Mouse (Mus musculus) NIH3T3 (cell line): ENCODE measurements at regions not wholly inside any gene's neighbourhood (a gene's known extent, or its start where the extent isn't known, plus 50 kb on each side); places are given as distances from the start of the nearest gene placed in this dataset.
"Not testable (repeated sequence)": the region's sequence is repeated elsewhere in the genome, so short reads cannot be mapped to it uniquely, and the experiment has no call there.

Experiments used
- DNase-seq: peaks from one replicate; pipeline ENCODE4 v3.0.0-alpha.2; 2012; ENCODE audit warnings: low read depth

GRCm38 (mm10) chr10:119146342-119146741, 93.5 kb downstream of the Cand1 start:
- DNase-seq = no peak

GRCm38 (mm10) chr10:119142866-119143265, 97.0 kb downstream of the Cand1 start:
- DNase-seq = no peak

GRCm38 (mm10) chr10:119142307-119142706, 97.5 kb downstream of the Cand1 start:
- no peak for DNase-seq

GRCm38 (mm10) chr10:119138237-119138636, 101.6 kb downstream of the Cand1 start:
- no peak for DNase-seq

GRCm38 (mm10) chr10:119135489-119135924, 104.3 kb downstream of the Cand1 start:
- no peak for DNase-seq

- DNase-seq = no peak
Observed at GRCm38 (mm10) chr10:119134797-119135488, 104.9 kb downstream of the Cand1 start.

GRCm38 (mm10) chr10:119131977-119132376, 107.9 kb downstream of the Cand1 start:
- DNase-seq = no peak

- no peak for DNase-seq
Observed at GRCm38 (mm10) chr10:119130676-119131075, 109.2 kb downstream of the Cand1 start.

GRCm38 (mm10) chr10:119128035-119128434, 111.8 kb downstream of the Cand1 start:
- no peak for DNase-seq

- DNase-seq = no peak
Observed at GRCm38 (mm10) chr10:119123517-119123916, 116.3 kb downstream of the Cand1 start.

- DNase-seq = no peak
Observed at GRCm38 (mm10) chr10:119122347-119122746, 117.5 kb downstream of the Cand1 start.

- no peak for DNase-seq
Observed at GRCm38 (mm10) chr10:119121575-119121974, 118.3 kb downstream of the Cand1 start.

- no peak for DNase-seq
Observed at GRCm38 (mm10) chr10:119116843-119117390, 122.9 kb downstream of the Cand1 start.

- not testable (repeated sequence) for DNase-seq
Observed at GRCm38 (mm10) chr10:119115200-119115599, 124.7 kb downstream of the Cand1 start.

- DNase-seq = no peak
Observed at GRCm38 (mm10) chr10:119114653-119115052, 125.2 kb downstream of the Cand1 start.

- DNase-seq = peak; percentile 47
Observed at GRCm38 (mm10) chr10:119111886-119112285, 128.0 kb downstream of the Cand1 start.

GRCm38 (mm10) chr10:119111409-119111808, 128.4 kb downstream of the Cand1 start:
- peak; percentile 11 for DNase-seq

- DNase-seq = no peak
Observed at GRCm38 (mm10) chr10:119110614-119111013, 129.2 kb downstream of the Cand1 start.

- DNase-seq = no peak
Observed at GRCm38 (mm10) chr10:119109207-119109606, 130.6 kb downstream of the Cand1 start.

GRCm38 (mm10) chr10:119107728-119108127, 132.1 kb downstream of the Cand1 start:
- no peak for DNase-seq

GRCm38 (mm10) chr10:119106105-119106504, 133.8 kb downstream of the Cand1 start:
- no peak for DNase-seq

- no peak for DNase-seq
Observed at GRCm38 (mm10) chr10:119105279-119105881, 134.5 kb downstream of the Cand1 start.

- DNase-seq = no peak
Observed at GRCm38 (mm10) chr10:119100511-119100910, 139.3 kb downstream of the Cand1 start.
